Mouse (Mus musculus) cerebellum, adult 9-10 months (tissue): ENCODE measurements around the gene Lama5.
A peak's percentile ranks its signal among the peaks of the same experiment; 100 is the strongest.

Experiments used
- DNase-seq: peaks from one replicate; pipeline ENCODE4 v3.0.0; 2022

Lama5 gene

GRCm38 (mm10) chr2:180222250-180222649 lies 3.4 kb downstream of the Lama5 start:
- DNase-seq, result no peak

- no peak for DNase-seq
Measured at GRCm38 (mm10) chr2:180221051-180221450, 4.6 kb downstream of the Lama5 start.

DNA sequence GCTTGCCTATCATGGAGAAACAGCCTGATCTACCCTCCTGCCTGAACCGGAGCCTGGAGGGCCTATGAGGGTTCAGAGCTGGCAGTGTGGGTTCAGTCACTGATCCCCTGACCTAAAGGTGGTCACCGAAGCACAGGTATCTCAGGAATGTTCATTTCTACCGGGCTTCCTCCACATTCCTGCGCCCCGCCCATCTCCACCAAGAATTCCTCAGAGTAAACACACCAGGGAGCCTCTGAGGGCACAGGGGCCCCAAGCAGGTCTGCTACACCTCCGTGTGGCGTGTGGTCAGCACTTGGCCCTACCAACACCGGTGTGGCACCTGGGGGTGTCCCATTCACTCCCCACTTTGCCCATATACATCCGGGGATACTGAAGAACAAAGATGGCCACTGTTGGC lies 5.5 kb downstream of the Lama5 start:
- DNase-seq, result no peak

GRCm38 (mm10) chr2:180219145-180219943 lies 6.3 kb downstream of the Lama5 start:
- DNase-seq, result no peak

DNA sequence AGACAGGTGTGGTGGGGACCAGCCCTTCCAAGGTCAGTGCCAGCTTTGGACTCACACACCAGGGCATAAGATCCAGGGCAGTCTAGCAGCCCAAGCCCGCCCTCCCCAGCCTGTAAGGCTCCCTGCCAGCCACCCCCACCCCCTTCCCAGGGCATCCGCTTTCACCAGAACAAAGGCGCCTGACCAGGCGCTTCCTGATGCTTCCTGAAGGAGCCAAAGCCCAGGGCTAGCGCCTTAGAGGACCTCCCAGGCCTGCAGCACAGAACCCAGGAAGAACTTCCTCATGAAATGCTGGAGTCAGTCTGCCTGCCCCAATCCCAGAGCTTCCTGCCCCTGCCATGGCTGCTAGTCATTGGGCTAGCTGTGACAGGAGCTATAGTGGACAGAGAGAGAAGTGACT lies 7.0 kb downstream of the Lama5 start:
- DNase-seq, result no peak

GRCm38 (mm10) chr2:180218241-180218640 lies 7.4 kb downstream of the Lama5 start:
- DNase-seq, result no peak

DNA sequence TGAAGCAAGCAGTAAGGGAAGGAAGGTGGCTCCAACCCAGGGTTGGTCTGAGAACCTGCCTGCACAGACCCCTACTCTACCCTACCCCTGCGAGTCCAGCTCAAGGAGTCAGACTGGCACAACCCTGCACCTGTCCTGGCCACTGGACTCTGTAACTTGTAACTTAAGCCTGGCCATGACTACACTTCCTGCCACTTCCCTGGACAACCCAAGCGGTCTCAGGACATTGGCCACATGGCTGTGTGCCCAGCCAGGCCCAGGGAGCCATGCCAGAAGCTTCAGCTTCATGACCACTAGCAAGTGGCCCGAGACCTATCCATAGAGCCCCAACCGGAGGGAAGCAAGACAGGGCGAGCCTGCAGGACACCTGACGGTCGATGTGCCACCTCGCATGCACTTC lies 8.1 kb downstream of the Lama5 start:
- DNase-seq, result peak; percentile 55

DNA sequence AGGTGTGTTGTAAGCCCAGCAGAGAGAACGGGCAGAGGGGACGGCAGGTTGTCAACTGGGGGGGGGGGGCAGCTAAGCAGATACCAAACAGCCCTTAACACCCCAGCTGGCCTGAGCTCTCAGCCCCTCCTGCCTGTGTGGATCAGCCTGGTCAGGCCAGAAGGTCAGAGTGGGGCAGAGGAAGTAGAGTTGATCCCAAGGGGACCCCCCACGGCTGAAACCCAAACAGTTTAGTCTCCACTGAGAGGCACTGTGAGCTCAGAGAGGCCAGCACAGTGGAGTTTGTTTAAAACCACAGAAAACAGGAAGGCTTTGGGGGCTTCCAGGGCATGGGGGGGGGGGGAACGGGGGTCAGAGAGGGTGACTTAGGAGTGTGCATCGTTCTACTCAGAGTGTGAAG lies 8.7 kb downstream of the Lama5 start:
- no peak for DNase-seq

DNA sequence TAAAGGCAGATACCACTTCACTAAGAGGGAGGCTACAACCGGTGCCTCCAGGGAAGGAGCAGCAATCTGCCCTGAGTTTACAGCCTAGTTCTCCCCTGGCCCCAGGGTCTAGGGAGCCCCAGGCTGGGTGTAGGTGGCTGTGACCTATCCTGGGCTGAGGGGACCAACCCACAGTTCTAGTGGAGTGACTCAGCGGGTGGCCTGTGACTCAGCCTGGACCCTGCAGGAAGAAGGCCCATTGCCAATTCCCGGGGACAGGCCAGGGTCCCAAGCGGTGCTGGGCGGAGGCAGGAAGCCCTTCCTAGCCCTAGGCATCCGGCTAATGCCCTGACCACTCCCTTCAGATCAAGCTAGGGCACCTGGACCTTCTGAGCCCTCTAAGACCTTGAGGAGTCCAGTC lies 9.7 kb downstream of the Lama5 start:
- no peak for DNase-seq

DNA sequence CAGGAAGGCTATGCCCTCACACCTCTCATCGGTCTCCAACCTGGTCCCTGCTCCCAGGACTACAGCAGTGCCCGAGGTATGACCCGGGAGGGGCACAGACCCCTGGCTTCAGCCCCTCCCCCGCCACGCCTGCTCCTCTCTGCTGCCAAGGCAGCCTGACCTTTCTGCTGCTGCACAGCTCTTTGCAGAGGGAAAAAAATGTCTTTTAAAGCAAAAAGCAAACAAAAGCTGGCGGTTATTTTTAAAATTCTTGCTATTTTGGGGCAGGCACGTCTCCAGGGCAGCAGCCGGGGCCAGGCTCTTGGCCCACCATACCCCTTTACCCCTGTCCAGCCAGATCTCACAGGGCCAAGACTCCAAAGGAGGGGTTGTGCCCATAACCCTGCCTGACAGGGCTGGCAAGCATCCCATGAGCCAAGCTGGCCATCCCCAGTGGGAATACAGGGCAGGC lies 10.6 kb downstream of the Lama5 start:
- no peak for DNase-seq

- no peak for DNase-seq
Measured at GRCm38 (mm10) chr2:180214352-180214978, 11.2 kb downstream of the Lama5 start.

DNA sequence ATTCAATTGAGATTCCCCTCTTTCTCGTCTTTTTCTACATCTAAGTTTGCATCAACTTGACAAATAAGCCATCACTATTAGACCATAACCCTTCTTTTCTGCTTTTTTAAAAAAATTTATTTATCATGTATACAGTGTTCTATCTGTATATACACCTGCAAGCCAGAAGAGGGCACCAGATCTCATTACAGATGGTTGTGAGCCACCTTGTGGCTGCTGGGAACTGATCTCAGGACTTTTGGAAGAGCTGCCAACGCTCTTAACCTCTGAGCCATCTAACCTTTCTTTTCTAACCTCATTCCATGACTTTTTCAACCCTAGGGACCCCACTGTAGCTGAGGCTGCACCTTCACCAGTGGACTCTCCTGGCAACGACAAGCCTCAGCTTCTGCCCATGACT lies 13.4 kb downstream of the Lama5 start:
- no peak for DNase-seq

DNA sequence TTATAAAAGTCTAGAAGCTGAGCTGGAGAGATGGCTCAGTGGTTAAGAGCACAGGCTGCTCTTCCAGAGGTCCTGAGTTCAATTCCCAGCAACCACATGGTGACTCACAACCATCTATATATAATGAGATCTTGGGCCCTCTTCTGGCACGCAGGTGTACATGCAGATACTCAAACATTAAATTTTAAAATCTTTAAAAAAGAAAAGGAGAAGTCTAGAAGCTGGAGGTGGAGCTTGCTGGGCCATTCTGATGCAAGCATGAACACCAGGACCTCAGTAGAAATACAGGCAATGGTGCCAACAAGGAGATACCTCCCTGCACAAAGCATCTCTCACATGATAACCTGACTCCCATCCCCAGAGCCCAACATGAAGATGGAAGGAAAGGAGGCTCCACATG lies 16.7 kb downstream of the Lama5 start:
- no peak for DNase-seq

GRCm38 (mm10) chr2:180207840-180208239 lies 17.8 kb downstream of the Lama5 start:
- no peak for DNase-seq

DNA sequence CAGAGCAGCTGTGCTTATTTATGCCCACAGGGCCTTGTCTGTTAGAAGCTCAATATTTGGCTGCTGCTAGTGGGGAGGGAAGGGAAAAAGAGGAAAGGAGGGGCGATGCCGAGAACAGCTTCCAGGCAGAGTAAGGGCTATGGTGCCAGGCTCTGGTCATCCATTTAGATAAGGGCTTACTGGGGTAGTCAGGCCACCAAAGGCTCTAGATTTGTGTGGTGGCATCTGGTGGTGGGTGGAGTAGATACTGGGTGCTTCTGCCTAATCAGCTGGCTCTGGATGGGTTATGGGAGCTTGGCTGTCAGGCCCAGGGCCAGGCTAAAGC lies 19.7 kb downstream of the Lama5 start:
- DNase-seq, result no peak

DNA sequence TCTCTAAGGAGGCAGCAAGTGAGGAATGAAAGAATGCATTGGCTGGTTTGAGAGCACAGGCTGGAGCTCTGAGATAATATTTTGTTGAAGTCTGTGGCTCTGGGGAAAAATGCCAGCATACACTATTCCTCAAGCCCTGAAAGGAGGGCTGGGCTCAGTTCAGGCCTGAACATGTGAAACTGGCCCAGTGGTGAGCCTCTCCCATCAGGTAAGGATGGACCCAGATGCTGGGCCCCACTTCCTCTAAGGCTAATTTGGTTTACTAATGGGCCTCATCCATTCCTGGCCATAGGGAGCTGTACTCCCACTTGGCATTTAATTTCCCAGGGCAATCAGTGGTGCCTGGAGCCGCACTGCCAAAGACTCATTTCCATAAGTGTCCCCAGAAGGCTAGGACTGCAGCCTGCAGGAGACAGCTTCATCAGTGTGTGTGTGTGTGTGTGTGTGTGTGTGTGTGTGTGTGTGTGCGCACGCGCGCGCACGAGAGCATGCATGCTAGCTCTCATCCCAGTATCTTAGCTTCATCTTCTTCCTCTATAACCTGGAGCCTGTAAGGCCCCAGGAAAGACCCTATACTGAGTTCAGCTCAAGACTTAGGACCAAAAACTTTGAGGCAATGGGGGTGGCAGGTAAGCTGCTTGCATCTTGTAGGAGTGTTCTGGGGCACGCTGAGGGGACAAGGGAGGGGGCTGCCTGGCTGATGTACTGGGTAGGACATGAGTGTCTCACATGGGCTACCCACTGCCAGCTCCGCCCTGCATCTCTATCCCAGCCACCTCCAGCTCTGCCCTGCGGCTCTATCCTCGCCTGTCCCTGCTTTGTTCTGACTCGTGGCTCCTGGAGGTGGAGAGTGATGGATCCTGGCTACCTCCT lies 20.3 kb downstream of the Lama5 start:
- DNase-seq, result no peak

DNA sequence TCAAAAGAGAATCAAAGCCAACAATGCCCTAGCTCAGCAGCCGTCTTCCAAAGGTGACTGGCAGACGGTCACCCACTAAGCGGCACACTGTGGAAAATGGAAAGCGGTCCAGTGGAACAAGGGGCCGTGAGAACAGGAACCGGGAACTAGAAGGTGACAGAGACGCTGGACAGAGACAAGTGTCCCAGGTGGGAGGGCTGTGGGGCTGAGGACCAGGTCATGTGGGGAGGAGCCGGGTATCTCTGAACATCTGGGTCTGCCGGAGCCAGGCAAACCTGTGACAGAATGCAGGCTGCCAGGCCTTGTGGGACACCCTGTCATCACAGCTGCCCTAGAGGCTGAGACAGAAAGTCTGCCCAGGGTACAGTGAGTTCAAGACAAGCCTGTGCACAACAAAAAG lies 21.2 kb downstream of the Lama5 start:
- no peak for DNase-seq

DNA sequence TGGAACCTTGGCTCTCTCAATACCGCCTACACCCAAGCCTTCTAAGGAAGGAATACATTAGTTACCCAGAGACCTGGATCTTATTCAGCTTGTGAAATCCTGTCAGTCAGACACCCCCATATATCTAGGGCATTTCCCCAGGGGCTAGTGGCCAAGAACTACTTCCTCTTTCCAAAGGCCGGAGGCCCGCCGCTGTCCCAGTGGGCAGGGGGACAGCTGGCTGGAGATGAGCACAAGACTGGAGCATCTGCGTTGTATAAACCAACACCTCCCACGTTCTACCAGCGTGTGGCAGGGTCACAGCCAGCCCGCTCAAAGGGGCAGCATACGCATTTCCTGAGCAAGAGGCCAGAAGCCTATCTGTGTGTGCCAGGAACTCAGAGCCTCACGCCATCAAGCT lies 22.9 kb downstream of the Lama5 start:
- no peak for DNase-seq

GRCm38 (mm10) chr2:180202263-180202662 lies 23.4 kb downstream of the Lama5 start:
- no peak for DNase-seq

GRCm38 (mm10) chr2:180201303-180201702 lies 24.4 kb downstream of the Lama5 start:
- DNase-seq, result no peak

DNA sequence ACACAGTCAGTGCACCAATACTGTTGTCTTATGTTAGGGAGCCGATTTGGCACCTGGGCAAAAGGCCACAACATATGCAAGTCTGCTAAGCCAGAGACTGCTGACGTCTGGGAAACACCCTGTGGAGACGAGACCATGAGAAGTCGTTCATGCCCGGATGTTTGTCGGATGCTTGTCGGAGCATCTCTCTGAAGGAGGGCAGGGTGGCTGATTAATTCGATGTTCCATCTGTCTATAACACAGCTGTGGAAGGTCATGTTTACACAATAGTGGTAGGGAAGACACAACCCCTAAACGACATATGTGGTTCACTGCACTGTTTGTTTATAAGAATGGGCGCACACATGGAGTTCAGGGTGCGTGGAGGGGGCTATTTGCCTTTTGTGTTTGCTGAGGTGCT lies 25.0 kb downstream of the Lama5 start:
- DNase-seq, result no peak

GRCm38 (mm10) chr2:180198782-180199181 lies 26.9 kb downstream of the Lama5 start:
- no peak for DNase-seq

DNA sequence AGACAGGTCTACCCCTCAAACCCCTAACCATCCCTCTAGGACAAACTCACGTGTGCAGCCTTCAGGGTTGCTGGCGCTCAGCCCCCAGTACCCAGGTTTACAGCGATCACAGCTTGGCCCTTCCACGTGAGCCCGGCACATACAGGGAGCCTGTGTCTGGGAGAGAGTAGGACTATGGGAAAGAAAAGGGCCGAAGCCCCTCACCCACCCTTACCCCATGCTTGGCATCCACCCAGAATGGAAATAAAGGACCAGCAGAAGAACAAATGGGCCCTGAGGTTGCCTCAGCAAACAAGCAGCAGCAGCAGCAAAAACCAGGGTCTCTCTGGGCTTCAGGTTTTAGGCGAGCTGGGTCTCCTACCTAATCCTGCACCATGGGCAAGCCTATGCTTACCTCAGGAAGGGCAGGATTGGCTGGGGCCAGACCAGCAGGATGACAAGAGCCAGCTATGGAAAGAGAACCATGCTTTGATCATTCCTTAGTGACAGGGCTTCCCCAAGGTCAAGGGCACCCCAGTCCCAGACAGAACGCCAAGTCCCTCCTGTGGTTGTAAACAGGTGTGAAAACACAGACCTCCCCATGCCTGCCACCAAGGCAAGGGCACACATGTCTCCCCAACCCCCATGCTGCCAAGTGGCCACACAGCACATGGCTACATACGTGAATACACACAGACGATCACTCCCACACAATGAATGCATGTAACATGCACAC lies 28.2 kb downstream of the Lama5 start:
- DNase-seq, result no peak
